Mouse (Mus musculus) cortical plate, adult 2 months (tissue): ENCODE data around the gene Sh3gl1.
"Not testable (repeated sequence)": the region's sequence is repeated elsewhere in the genome, so short reads cannot be mapped to it uniquely, and the experiment has no call there.

Experiments used
- CTCF ChIP-seq: fragments of 200-500 bp; IDR thresholded peaks from 2 replicates; pipeline ENCODE4 v1.5.1; 2011; ENCODE audit warnings: mild to moderate bottlenecking, control low read depth, low read length; ENCODE audit not compliant: insufficient read depth; ENCODE audit errors: extremely low read depth
- POLR2A ChIP-seq: fragments of 200-500 bp; IDR thresholded peaks from 2 replicates; pipeline ENCODE4 v1.6.1; 2011; ENCODE audit warnings: mild to moderate bottlenecking, low read length, control low read depth; ENCODE audit not compliant: insufficient read depth; ENCODE audit errors: extremely low read depth

DNA sequence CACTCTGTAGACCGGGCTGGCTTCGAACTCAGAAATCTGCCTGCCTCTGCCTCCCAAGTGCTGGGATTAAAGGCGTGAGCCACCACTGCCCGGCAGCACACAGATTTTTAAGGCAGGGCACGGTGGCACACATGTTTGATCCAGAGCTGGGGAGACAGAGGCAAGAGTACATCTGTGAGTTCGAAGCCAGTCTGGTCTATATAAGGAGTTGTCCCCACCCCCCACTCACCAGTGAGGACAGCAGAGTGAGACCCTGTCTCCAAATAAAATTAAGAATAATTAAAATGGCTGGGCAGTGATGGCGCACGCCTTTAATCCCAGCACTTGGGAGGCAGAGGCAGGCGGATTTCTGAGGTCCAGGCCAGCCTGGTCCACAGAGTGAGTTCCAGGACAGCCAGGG lies 41.9 kb upstream of the Sh3gl1 start:
- TF ChIP-seq CTCF, POLR2A: not testable (repeated sequence)
